Mouse (Mus musculus) gastrocnemius, adult 2 months (tissue): Measurements from ENCODE around the gene Rasgef1b. TPM values are rescaled to one million over a fixed set of nuclear protein-coding genes. Genes with fewer than 3 reads are reported as not detected.
A peak's percentile ranks its signal among the peaks of the same experiment; 100 is the strongest.

Source experiments
- DNase-seq: peaks from one replicate; pipeline ENCODE4 v3.0.0; 2022
- H3K27ac ChIP-seq: fragments of 200-600 bp; 2 replicates; pipeline ENCODE4 v1.8.1; 2022; ENCODE audit warnings: mild to moderate bottlenecking
- H3K4me3 ChIP-seq: fragments of 200-600 bp; 2 replicates; pipeline ENCODE4 v1.8.1; 2022; ENCODE audit warnings: mild to moderate bottlenecking, moderate library complexity
- CTCF ChIP-seq: fragments of 200-600 bp; IDR thresholded peaks from 2 replicates; pipeline ENCODE4 v1.8.1; 2022; ENCODE audit warnings: antibody characterized with exemption, mild to moderate bottlenecking, moderate library complexity
- intact Hi-C: fragments of 180-260 bp; cut with DNase I; formaldehyde crosslinking; loops from one replicate; pipeline ENCODE4 v1.15.1; 2025
- total RNA-seq, 2 experiments: library from RNA; stranded (reverse); gene quantifications; 2 replicates each; pipeline ENCODE4 v1.2.3; 2021

Rasgef1b gene
- total RNA-seq, 2 experiments from 2014 or later, result 0.26 to 0.47 TPM

- no peak overlapping the region for H3K27ac ChIP-seq
- no peak for DNase-seq
- intact Hi-C loops, result no loop called here
- TF ChIP-seq CTCF, result no peak
- H3K4me3 ChIP-seq, result no peak overlapping the region
These were observed 334.3 kb downstream of the Rasgef1b start for GRCm38 (mm10) chr5:99394578-99394977.

- no peak for DNase-seq
- intact Hi-C loops, result no loop called here
- H3K27ac ChIP-seq, result no peak overlapping the region
- TF ChIP-seq CTCF, result no peak
- no peak overlapping the region for H3K4me3 ChIP-seq
These were observed 337.3 kb downstream of the Rasgef1b start for GRCm38 (mm10) chr5:99391525-99391924.

- no peak for TF ChIP-seq CTCF
- intact Hi-C loops, result no loop called here
- Histone ChIP-seq H3K4me3 (no peak overlapping the region), H3K27ac (no peak overlapping the region)
- DNase-seq, result no peak
These were observed 338.1 kb downstream of the Rasgef1b start for GRCm38 (mm10) chr5:99390776-99391175.

GRCm38 (mm10) chr5:99390314-99390713 is 338.6 kb downstream of the Rasgef1b start:
- TF ChIP-seq CTCF, result no peak
- no peak overlapping the region for H3K27ac ChIP-seq
- no peak for DNase-seq
- intact Hi-C loops, result no loop called here
- no peak overlapping the region for H3K4me3 ChIP-seq

GRCm38 (mm10) chr5:99388585-99389250 is 340.1 kb downstream of the Rasgef1b start:
- intact Hi-C loops, result no loop called here
- no peak for TF ChIP-seq CTCF

GRCm38 (mm10) chr5:99388131-99388530 is 340.7 kb downstream of the Rasgef1b start:
- intact Hi-C loops, result no loop called here
- no peak overlapping the region for H3K27ac ChIP-seq
- peak; percentile 34 for DNase-seq

More at GRCm38 (mm10) chr5:99388585-99389250, 340.1 kb downstream of the Rasgef1b start:
- DNase-seq, result no peak
- Histone ChIP-seq H3K27ac (no peak overlapping the region), H3K4me3 (no peak overlapping the region)

GRCm38 (mm10) chr5:99387185-99387981 is 341.5 kb downstream of the Rasgef1b start:
- intact Hi-C loops, result no loop called here
- no peak overlapping the region for H3K27ac ChIP-seq
- no peak overlapping the region for H3K4me3 ChIP-seq
- DNase-seq, result no peak
- TF ChIP-seq CTCF, result no peak

More at GRCm38 (mm10) chr5:99388131-99388530, 340.7 kb downstream of the Rasgef1b start:
- no peak overlapping the region for H3K4me3 ChIP-seq
- no peak for TF ChIP-seq CTCF

GRCm38 (mm10) chr5:99386246-99386845 is 342.5 kb downstream of the Rasgef1b start:
- no peak for TF ChIP-seq CTCF
- DNase-seq, result no peak
- intact Hi-C loops, result no loop called here
- Histone ChIP-seq H3K27ac (no peak overlapping the region), H3K4me3 (no peak overlapping the region)

- Histone ChIP-seq H3K27ac (no peak overlapping the region), H3K4me3 (no peak overlapping the region)
- intact Hi-C loops, result no loop called here
- no peak for DNase-seq
- TF ChIP-seq CTCF, result no peak
These were observed 343.1 kb downstream of the Rasgef1b start for GRCm38 (mm10) chr5:99385737-99386136.

- no peak overlapping the region for H3K27ac ChIP-seq
- intact Hi-C loops, result no loop called here
- H3K4me3 ChIP-seq, result no peak overlapping the region
- no peak for TF ChIP-seq CTCF
- no peak for DNase-seq
These were observed 343.8 kb downstream of the Rasgef1b start for GRCm38 (mm10) chr5:99385090-99385489.

GRCm38 (mm10) chr5:99383783-99384281 is 345.0 kb downstream of the Rasgef1b start:
- DNase-seq, result no peak
- TF ChIP-seq CTCF, result no peak
- no peak overlapping the region for H3K27ac ChIP-seq
- no peak overlapping the region for H3K4me3 ChIP-seq
- intact Hi-C loops, result no loop called here

- intact Hi-C loops, result no loop called here
- DNase-seq, result no peak
These were observed 346.1 kb downstream of the Rasgef1b start for GRCm38 (mm10) chr5:99382786-99383185.

GRCm38 (mm10) chr5:99381639-99382038 is 347.2 kb downstream of the Rasgef1b start:
- H3K4me3 ChIP-seq, result no peak overlapping the region
- TF ChIP-seq CTCF, result no peak
- intact Hi-C loops, result no loop called here
- no peak overlapping the region for H3K27ac ChIP-seq
- DNase-seq, result no peak

More at GRCm38 (mm10) chr5:99382786-99383185, 346.1 kb downstream of the Rasgef1b start:
- no peak overlapping the region for H3K27ac ChIP-seq
- H3K4me3 ChIP-seq, result no peak overlapping the region
- TF ChIP-seq CTCF, result no peak
